Mouse (Mus musculus) embryonic fibroblast, embryonic 13.5 days (primary cell): Measurements from ENCODE around the gene Lama4.

Experiments
- CTCF ChIP-seq: IDR thresholded peaks from 2 replicates; pipeline ENCODE4 v1.5.1; 2011; ENCODE audit warnings: mild to moderate bottlenecking, control low read depth, low read length, moderate library complexity, borderline replicate concordance; ENCODE audit not compliant: insufficient read depth
- POLR2A ChIP-seq: IDR thresholded peaks from 2 replicates; pipeline ENCODE4 v1.6.1; 2011; ENCODE audit warnings: low read depth, mild to moderate bottlenecking, control low read depth, low read length, moderate library complexity

- TF ChIP-seq CTCF = no peak
- no peak for TF ChIP-seq POLR2A
Observed at GRCm38 (mm10) chr10:38944701-38945100, 20.6 kb upstream of the Lama4 start.
